Mouse (Mus musculus) midbrain, embryonic 16.5 days (tissue): Measurements from ENCODE around the gene Nipsnap1. TPM values are rescaled to one million over a fixed set of nuclear protein-coding genes. Genes with fewer than 3 reads are reported as not detected.

Experiments used
- ATAC-seq: fragments of 200-750 bp; cut with Nextera tagmentation; 2 replicates; pipeline ENCODE4 v1.8.0; 2017; ENCODE audit warnings: moderate TSS enrichment
- H3K27ac ChIP-seq: fragments of 300-500 bp; sonication (generic); 2 replicates; pipeline ENCODE4 v1.5.1; 2014; ENCODE audit warnings: mild to moderate bottlenecking, low read length, mixed read lengths
- H3K27me3 ChIP-seq: fragments of 300-500 bp; sonication (generic); 2 replicates; pipeline ENCODE4 v1.6.1; 2014; ENCODE audit warnings: low read depth, low read length, mixed read lengths; ENCODE audit not compliant: control insufficient read depth, insufficient read depth
- H3K36me3 ChIP-seq: fragments of 300-500 bp; sonication (generic); 2 replicates; pipeline ENCODE4 v1.6.1; 2014; ENCODE audit warnings: mild to moderate bottlenecking, low read length, moderate library complexity, mixed read lengths; ENCODE audit not compliant: control insufficient read depth, insufficient read depth
- H3K4me1 ChIP-seq: fragments of 300-500 bp; sonication (generic); 2 replicates; pipeline ENCODE4 v1.6.1; 2014; ENCODE audit warnings: mild to moderate bottlenecking, low read length, mixed read lengths; ENCODE audit not compliant: control insufficient read depth, insufficient read depth
- H3K4me2 ChIP-seq: fragments of 300-500 bp; sonication (generic); 2 replicates; pipeline ENCODE4 v1.6.1; 2014; ENCODE audit warnings: mild to moderate bottlenecking, low read length, mixed read lengths
- H3K4me3 ChIP-seq: fragments of 300-500 bp; sonication (generic); 2 replicates; pipeline ENCODE4 v1.5.1; 2014; ENCODE audit warnings: low read depth, mild to moderate bottlenecking, low read length, moderate library complexity, mixed read lengths
- H3K9ac ChIP-seq: fragments of 300-500 bp; sonication (generic); 2 replicates; pipeline ENCODE4 v1.6.1; 2014; ENCODE audit warnings: low read depth, low read length, mixed read lengths
- H3K9me3 ChIP-seq: fragments of 300-500 bp; sonication (generic); replicated peaks from 2 replicates; pipeline ENCODE4 v1.6.1; 2014; ENCODE audit warnings: mild to moderate bottlenecking, low read length, mixed read lengths; ENCODE audit not compliant: control insufficient read depth, poor library complexity, severe bottlenecking
- WGBS: fragments of 180-500 bp; shearing (Covaris S2); extraction: QIAGEN DNeasy Blood & Tissue Kit; methylation state at CpG from one replicate; pipeline ENCODE4 v1.1.7; 2014; 5-methylcytosine and 5-hydroxymethylcytosine counted together
- polyA plus RNA-seq: library from polyadenylated mRNA; unstranded; fragments of >200 nt; fragmentation: Nextera tagmentation; extraction: Ambion mirVana; gene quantifications from 2 replicates; pipeline ENCODE4 v1.2.1, GENCODE M21; 2015

Gene Nipsnap1
- polyA plus RNA-seq: 146 and 148 TPM in 2 replicates

DNA sequence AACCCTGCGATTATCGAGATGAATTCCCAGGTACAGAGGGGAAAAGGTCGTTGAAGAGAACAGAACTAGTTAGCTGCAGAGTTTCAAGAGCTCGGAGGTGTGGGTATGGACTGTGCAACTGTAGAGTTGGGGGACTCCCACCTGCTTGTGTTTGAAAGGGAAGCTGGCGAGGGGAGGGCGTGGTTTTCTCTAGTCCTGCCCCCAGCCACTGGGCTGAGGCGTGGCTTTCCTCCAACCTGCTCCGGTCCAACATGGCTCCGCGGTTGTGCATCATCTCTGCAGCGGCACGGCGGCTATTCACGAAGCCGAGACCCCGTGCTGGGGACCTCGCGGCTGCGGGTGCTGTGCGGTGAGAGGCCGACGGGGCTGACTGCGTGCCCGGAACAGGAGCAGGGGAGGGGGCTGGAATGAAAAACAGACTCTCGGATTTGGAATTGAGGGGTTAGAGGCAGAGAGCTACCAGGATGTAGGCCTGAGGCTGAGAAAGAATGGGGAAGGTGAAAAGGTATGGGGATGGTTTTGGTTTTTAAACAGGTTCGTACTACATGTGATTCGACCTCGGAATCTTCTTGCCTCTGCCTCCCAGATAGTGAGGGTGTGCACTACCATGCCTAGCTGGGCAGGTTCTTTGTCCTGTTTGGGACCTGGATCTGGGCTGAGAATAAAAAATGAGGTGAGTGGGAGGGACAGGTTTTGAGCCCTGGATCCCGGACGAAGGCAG is at the start of gene Nipsnap1:
Nipsnap1 (plus strand) TSS at position 197 of the 721 bp plus-strand sequence.
- Histone ChIP-seq H3K4me2 (peak within 1 kb of the TSS; percentile 88), H3K9ac (peak within 1 kb of the TSS; percentile 94), H3K4me1 (peaks cover 11% of the 10 kb centered on the region), H3K27me3 (no peaks in the 10 kb centered on the region), H3K27ac (peak within 1 kb of the TSS; percentile 87), H3K36me3 (0 out of 2 replicates have a peak, but pooled peaks cover 2% of the 10 kb centered on the region), H3K4me3 (peak within 1 kb of the TSS; percentile 91), H3K9me3 (no peaks in the 10 kb centered on the region)
- under 1% methylated on average over 30 of the region's 30 CpGs for WGBS
- peak; percentile 94 for ATAC-seq

GRCm38 (mm10) chr11:4826152-4826778 is 47.5 kb upstream of the Nipsnap1 start:
- no peak overlapping the region for H3K4me2 ChIP-seq
- no peaks in the 10 kb centered on the region for H3K36me3 ChIP-seq
- no peak overlapping the region for H3K4me3 ChIP-seq
- H3K27ac ChIP-seq: no peak overlapping the region
- no peaks in the 10 kb centered on the region for H3K4me1 ChIP-seq
- WGBS: 95% methylated on average over 3 of the region's 3 CpGs
- H3K9ac ChIP-seq: no peak overlapping the region
- no peaks in the 10 kb centered on the region for H3K9me3 ChIP-seq
- H3K27me3 ChIP-seq: no peaks in the 10 kb centered on the region
- ATAC-seq: no peak

DNA sequence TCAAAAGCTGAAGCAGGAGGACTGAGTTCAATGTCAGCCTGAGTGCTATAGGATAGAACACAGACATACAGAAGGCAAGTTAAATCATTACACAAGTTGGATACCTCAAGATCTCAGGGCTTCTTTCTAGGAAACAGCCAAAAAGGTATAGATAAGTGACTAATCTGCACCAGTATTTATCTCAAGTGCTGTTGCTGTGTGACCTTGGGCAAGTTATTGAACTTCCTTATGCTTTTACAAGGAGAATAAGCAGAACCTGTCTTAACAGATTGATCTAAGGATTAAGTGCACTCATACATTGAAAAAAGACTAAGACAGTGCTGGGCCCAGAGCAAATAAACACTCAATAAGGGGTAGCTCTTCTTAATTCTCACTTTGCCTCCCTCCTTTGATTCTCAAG is 46.4 kb upstream of the Nipsnap1 start:
- no peak for ATAC-seq
- Histone ChIP-seq H3K36me3 (no peaks in the 10 kb centered on the region), H3K27ac (no peak overlapping the region), H3K9ac (no peak overlapping the region), H3K9me3 (no peaks in the 10 kb centered on the region), H3K4me1 (no peaks in the 10 kb centered on the region), H3K4me2 (no peak overlapping the region), H3K27me3 (no peaks in the 10 kb centered on the region), H3K4me3 (no peak overlapping the region)

GRCm38 (mm10) chr11:4827916-4828315 is 45.8 kb upstream of the Nipsnap1 start:
- H3K4me1 ChIP-seq: no peaks in the 10 kb centered on the region
- no peak overlapping the region for H3K9ac ChIP-seq
- no peak for ATAC-seq
- no peaks in the 10 kb centered on the region for H3K27me3 ChIP-seq
- 80% methylated on average over 2 of the region's 2 CpGs for WGBS
- no peaks in the 10 kb centered on the region for H3K36me3 ChIP-seq
- H3K9me3 ChIP-seq: no peaks in the 10 kb centered on the region
- H3K27ac ChIP-seq: no peak overlapping the region
- no peak overlapping the region for H3K4me3 ChIP-seq
- no peak overlapping the region for H3K4me2 ChIP-seq

GRCm38 (mm10) chr11:4831066-4831465 is 42.7 kb upstream of the Nipsnap1 start:
- Histone ChIP-seq H3K9ac (no peak overlapping the region), H3K27ac (no peak overlapping the region), H3K4me1 (no peaks in the 10 kb centered on the region), H3K27me3 (no peaks in the 10 kb centered on the region), H3K9me3 (no peaks in the 10 kb centered on the region), H3K4me3 (no peak overlapping the region), H3K36me3 (no peaks in the 10 kb centered on the region), H3K4me2 (no peak overlapping the region)
- ATAC-seq: no peak

- Histone ChIP-seq H3K27me3 (no peaks in the 10 kb centered on the region), H3K9me3 (no peaks in the 10 kb centered on the region), H3K4me3 (no peak overlapping the region), H3K4me1 (no peaks in the 10 kb centered on the region), H3K9ac (no peak overlapping the region), H3K36me3 (no peaks in the 10 kb centered on the region), H3K4me2 (no peak overlapping the region), H3K27ac (no peak overlapping the region)
- 73% methylated on average over 3 of the region's 3 CpGs for WGBS
- ATAC-seq: no peak
These were observed 40.3 kb upstream of the Nipsnap1 start for GRCm38 (mm10) chr11:4833295-4833939.

DNA sequence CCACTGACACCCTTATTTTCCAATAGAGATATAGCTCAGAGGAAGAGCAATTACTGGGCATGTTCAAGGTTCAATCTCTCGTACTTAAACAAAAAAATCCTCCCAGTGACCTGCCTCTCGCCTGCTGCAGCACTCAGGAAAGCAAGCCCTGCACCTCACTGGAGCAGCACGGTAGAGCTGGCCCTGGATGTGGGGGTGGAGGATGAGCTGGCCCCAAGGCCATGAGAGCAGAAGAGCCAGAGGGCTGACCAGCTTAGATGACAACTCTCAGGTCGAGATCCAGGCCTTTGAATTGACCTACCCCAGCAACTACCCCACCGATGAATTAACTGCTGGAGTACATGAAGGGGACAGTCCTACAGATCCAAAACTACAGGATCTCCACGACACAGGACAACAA is 38.3 kb upstream of the Nipsnap1 start:
- Histone ChIP-seq H3K27me3 (no peaks in the 10 kb centered on the region), H3K9ac (no peak overlapping the region), H3K4me1 (no peaks in the 10 kb centered on the region), H3K4me3 (no peak overlapping the region), H3K27ac (no peak overlapping the region), H3K36me3 (no peaks in the 10 kb centered on the region), H3K4me2 (no peak overlapping the region), H3K9me3 (no peaks in the 10 kb centered on the region)
- WGBS: 87% methylated on average over 6 of the region's 6 CpGs
- no peak for ATAC-seq

GRCm38 (mm10) chr11:4836755-4837154 is 37.0 kb upstream of the Nipsnap1 start:
- H3K4me1 ChIP-seq: no peaks in the 10 kb centered on the region
- no peaks in the 10 kb centered on the region for H3K9me3 ChIP-seq
- no peak overlapping the region for H3K27ac ChIP-seq
- H3K4me2 ChIP-seq: no peak overlapping the region
- ATAC-seq: no peak
- 66% methylated on average over 6 of the region's 6 CpGs for WGBS
- no peak overlapping the region for H3K4me3 ChIP-seq
- no peaks in the 10 kb centered on the region for H3K36me3 ChIP-seq
- no peaks in the 10 kb centered on the region for H3K27me3 ChIP-seq
- no peak overlapping the region for H3K9ac ChIP-seq

DNA sequence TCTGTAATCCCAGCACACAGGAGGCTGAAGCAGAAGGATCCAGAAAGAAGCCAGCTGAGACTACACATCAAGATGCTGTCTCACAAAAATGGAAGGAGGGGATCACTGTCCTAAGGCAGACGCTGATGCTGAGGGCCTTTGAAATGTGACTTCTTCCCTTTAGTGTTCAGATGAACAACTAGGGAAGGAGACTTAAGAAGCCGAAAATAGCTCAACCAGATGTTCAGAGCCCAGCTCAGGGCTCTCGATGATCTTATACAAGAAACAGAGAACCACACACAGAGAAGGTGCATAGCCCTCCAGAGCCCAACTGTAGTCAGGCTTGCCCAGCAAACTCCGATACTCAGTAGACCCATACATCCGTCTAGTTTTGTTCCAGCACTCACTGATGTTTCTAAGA is 36.4 kb upstream of the Nipsnap1 start:
- ATAC-seq: no peak
- H3K4me1 ChIP-seq: no peaks in the 10 kb centered on the region
- H3K27ac ChIP-seq: no peak overlapping the region
- WGBS: 74% methylated on average over 5 of the region's 5 CpGs
- no peaks in the 10 kb centered on the region for H3K9me3 ChIP-seq
- no peaks in the 10 kb centered on the region for H3K27me3 ChIP-seq
- H3K4me3 ChIP-seq: no peak overlapping the region
- no peaks in the 10 kb centered on the region for H3K36me3 ChIP-seq
- H3K4me2 ChIP-seq: no peak overlapping the region
- H3K9ac ChIP-seq: no peak overlapping the region
